Mouse (Mus musculus) testis, adult 2 months (tissue): ENCODE measurements around the gene Rbfox1.

Experiments used
- CTCF ChIP-seq: fragments of 200-500 bp; IDR thresholded peaks from 2 replicates; pipeline ENCODE4 v1.5.1; 2012; ENCODE audit warnings: low read depth, mild to moderate bottlenecking, inconsistent platforms, low read length, moderate library complexity; ENCODE audit not compliant: control insufficient read depth, insufficient read depth, insufficient replicate concordance
- POLR2A ChIP-seq: fragments of 200-500 bp; IDR thresholded peaks from 2 replicates; pipeline ENCODE4 v1.6.1; 2012; ENCODE audit warnings: low read depth, mild to moderate bottlenecking, inconsistent platforms, low read length, moderate library complexity; ENCODE audit not compliant: control insufficient read depth

DNA sequence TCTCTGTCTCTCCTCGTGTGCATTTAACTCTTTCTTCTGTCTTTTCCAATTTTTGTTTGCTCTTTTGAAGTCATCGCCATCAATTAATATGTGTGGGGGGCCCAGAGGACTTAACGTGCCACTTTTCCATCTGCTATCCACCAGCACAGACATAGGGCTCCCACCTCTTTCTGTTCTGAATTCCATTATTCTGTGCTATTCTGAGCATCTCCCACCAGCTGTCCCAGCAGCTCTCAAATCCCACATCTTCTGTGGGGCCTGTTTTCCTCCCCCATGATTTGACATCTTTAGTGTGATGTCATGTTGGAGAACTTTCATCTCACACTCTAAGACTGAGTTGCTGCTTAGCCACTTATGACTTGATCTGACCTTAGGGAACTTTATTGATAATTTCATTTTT is 634.3 kb downstream of the Rbfox1 start:
- TF ChIP-seq POLR2A (no peak), CTCF (no peak)
